Mouse (Mus musculus) left cerebral cortex, postnatal 14 days (tissue): ENCODE measurements around the gene Endou. TPM values are rescaled to one million over a fixed set of nuclear protein-coding genes. Genes with fewer than 3 reads are reported as not detected.

Experiments used
- DNase-seq, 2 experiments: peaks; one replicate each; pipeline ENCODE4 v3.0.0; 2021 to 2022; ENCODE audit warnings: low spot score in 2 of 2, mixed read lengths in 1 of 2
- intact Hi-C: fragments of 180-260 bp; cut with DNase I; formaldehyde crosslinking; loops from one replicate; pipeline ENCODE4 v1.15.1; 2025
- total RNA-seq, 2 experiments: library from RNA; stranded (reverse); gene quantifications; 2 replicates each; pipeline ENCODE4 v1.2.3; 2021

The Endou gene
- total RNA-seq, 2 experiments from 2014 or later, result 0.94 to 0.97 TPM

DNA sequence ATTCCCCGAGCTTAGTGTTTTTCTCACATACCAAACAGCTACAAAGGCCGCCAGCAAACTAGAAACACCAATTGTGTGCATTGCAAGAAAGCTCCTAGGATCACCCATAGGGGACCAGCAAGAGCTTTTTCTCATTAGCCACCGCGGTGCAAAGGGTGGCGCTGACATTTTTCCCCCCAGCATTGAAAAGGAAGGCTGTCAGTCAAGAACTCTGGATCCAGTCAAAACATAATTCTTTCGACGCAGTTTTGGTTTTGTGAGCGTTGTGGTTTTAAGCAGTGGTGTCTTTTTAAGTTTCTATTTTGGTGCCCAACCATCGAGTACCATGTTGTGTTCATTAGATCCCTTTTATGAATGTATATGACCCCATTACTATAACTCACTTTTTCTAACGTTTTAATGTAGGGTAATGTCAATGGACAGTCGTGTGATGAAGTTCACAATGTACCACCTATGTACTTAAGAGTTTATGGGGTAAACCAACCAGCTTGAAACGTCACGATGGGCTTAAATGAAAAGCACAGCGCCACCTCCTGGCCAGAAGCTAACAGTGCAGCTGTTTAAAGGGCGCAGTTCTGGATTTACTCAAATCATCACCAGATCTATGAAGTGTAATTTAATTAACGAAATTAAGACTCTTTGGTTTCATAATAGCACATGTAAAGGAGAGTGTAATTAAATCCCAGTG, 66.0 kb downstream of the Endou start:
- intact Hi-C loops, result loop anchor here (2.0 kb wide), 1 partner anchor 470 kb away; no protein-coding TSS in a partner anchor
- DNase-seq, result no peak

DNA sequence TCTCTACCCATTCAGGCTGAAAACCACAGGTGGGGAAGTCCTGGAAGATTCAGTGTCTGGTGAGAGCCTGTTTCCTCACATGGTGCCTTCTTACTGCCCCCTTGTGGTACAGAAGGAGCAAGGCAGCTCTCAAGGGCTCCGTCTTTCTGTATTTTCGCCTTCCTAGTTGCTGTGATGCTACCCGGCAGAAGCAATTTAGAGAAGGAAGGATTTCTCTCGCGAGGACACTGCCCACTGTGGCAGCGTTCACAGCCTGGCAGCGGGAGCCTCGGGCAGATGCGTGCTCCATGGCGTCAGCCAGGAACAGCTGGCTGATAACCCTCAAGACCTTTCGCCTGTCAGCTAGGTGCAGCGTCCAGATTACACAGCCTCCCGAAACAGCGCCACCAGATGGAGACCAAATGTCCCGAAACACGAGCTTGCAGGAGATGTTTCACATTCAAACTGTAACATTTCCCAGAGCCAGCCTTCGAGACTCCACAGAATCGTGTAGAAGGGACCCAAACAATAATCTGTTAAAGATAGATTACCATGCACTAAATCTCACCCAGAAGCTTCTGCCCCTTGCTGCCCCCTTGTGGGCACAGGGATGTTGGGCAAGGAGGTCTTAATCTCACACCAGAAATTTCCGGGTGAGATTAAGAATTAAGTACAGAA, 67.3 kb downstream of the Endou start:
- DNase-seq, result peak; percentile 74 to 79
- intact Hi-C loops, result loop anchor here (2.0 kb wide), 1 partner anchor 469 kb away; no protein-coding TSS in a partner anchor

Other genes with a start within 250 kb of the Endou start
- gene Rpap3, start 25.5 kb downstream of the Endou start, total RNA-seq, result 10 to 100 TPM; 27.4 to 28.2 TPM
- gene Rapgef3, start 36.6 kb upstream of the Endou start, total RNA-seq, result 10 to 100 TPM; 28.9 to 36.7 TPM
- gene Slc48a1, start 47.2 kb upstream of the Endou start, total RNA-seq, result 100 to 1,000 TPM; 157 to 169 TPM
- gene Hdac7, start 113.2 kb upstream of the Endou start, total RNA-seq, result 10 to 100 TPM; 23.7 to 25.9 TPM
- under 1 TPM; 0.13 TPM for gene Vdr, start 179.3 kb upstream of the Endou start, total RNA-seq
- 10 to 100 TPM; 14.9 to 16.3 TPM for gene Tmem106c, start 232.9 kb upstream of the Endou start, total RNA-seq